In genomic region chr8:120877005-120877404, GRCm38 (mm10) we compare ENCODE assay signal across 20 mouse cellular contexts.
"Had no signal": no experiment of that assay in that cellular context is flagged by ENCODE, and none has a peak within 500 bp of the region (broad histone marks: within the 10 kb centered on the region; RNA-seq: fewer than 3 reads in every experiment).

No protein-coding gene starts in this region.

- H3K4me1 ChIP-seq: kidney, embryonic 15.5 days; limb, embryonic 10.5 days; limb, embryonic 13.5 days; liver, embryonic 12.5 days; liver, embryonic 15.5 days; midbrain, embryonic 12.5 days; neural tube, embryonic 13.5 days had no signal

- H3K4me2 ChIP-seq: intestine, embryonic 15.5 days; kidney, embryonic 15.5 days; limb, embryonic 13.5 days; liver, embryonic 12.5 days; liver, embryonic 15.5 days; midbrain, embryonic 12.5 days; neural tube, embryonic 13.5 days; stomach, embryonic 15.5 days had no signal

- H3K9ac ChIP-seq: intestine, embryonic 15.5 days; kidney, embryonic 15.5 days; limb, embryonic 13.5 days; liver, embryonic 12.5 days; liver, embryonic 15.5 days; midbrain, embryonic 12.5 days; neural tube, embryonic 13.5 days; stomach, embryonic 15.5 days had no signal

- H3K27ac ChIP-seq: intestine, embryonic 15.5 days; kidney, embryonic 15.5 days; limb, embryonic 10.5 days; limb, embryonic 13.5 days; liver, embryonic 12.5 days; liver, embryonic 15.5 days; midbrain, embryonic 12.5 days; neural tube, embryonic 13.5 days; stomach, embryonic 15.5 days had no signal

- H3K4me3 ChIP-seq: intestine, embryonic 15.5 days; kidney, embryonic 15.5 days; limb, embryonic 10.5 days; limb, embryonic 13.5 days; liver, embryonic 12.5 days; liver, embryonic 15.5 days; midbrain, embryonic 12.5 days; myocyte; neural tube, embryonic 13.5 days; stomach, embryonic 15.5 days had no signal

- DNase-seq: kidney, adult 11 months; kidney, adult 8-10 months; kidney, postnatal 10 days; kidney, postnatal 4 days; liver; retina, postnatal 1 day; right cerebral cortex, postnatal 25 days; spleen, adult 18-20 months; thymus, postnatal 25 days had no signal

- ATAC-seq: intestine, embryonic 15.5 days; liver, embryonic 12.5 days; midbrain, embryonic 16.5 days had no signal

- H3K36me3 ChIP-seq: intestine, embryonic 15.5 days; kidney, embryonic 15.5 days; limb, embryonic 10.5 days; limb, embryonic 13.5 days; liver, embryonic 12.5 days; liver, embryonic 15.5 days; midbrain, embryonic 12.5 days; neural tube, embryonic 13.5 days; stomach, embryonic 15.5 days had no signal

- H3K9me3 ChIP-seq: intestine, embryonic 15.5 days; kidney, embryonic 15.5 days; limb, embryonic 10.5 days; limb, embryonic 13.5 days; liver, embryonic 12.5 days; liver, embryonic 15.5 days; midbrain, embryonic 12.5 days; neural tube, embryonic 13.5 days; stomach, embryonic 15.5 days had no signal
